9 mouse cellular contexts compared by ENCODE assay signal in the genomic region with DNA sequence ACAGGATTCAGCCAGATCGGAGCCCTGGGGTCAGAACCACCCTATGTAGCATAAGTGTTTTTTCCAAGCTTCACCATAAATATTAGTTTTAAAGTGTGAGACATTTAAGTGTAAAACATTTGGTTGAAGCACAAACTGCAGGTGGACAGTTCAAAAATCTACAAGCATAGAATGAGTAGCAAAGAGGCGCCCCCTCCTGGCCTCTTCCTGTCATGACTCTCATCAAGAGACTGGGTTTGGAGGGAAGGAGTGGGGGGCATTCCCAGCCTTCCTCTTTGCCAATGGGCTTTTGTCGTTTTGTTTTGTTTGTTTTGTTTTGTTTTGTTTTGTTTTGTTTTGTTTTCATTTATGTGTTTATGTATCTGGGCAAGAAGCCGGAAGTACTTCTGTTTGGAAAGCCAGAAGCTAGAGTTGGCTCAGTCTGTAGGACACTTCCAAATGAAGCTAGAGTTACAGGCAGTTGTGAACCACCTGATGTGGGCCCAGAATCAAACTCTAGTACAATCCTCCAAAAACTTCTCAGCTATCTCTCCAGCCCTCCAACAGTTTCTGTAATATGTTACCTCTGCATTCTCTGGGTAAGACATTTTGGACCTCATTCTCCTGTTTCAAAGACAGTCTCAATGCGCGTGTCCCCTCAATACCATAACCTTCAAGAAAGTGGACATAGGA. TPM values are rescaled to one million over a fixed set of nuclear protein-coding genes. Genes with fewer than 3 reads are reported as not detected.
DNase-seq lines count a peak whose midpoint lies in the region; ATAC-seq and TF ChIP-seq lines count a peak whose summit lies in the region.
"Had no signal": no experiment of that assay in that cellular context is flagged by ENCODE, and none has a peak within 500 bp of the region (broad histone marks: within the 10 kb centered on the region; RNA-seq: fewer than 3 reads in every experiment).

No protein-coding gene starts in this region.

- peak; percentile 51 to 77 for DNase-seq in heart, adult 18-20 months
- peak; percentile 82 for DNase-seq in CD4-positive, CD25-positive, alpha-beta regulatory T cell, adult 2 months (ENCODE audit: low read depth, low spot score)
- peak; percentile 61 to 76 for DNase-seq in frontal cortex, postnatal 36 days (ENCODE audit: low spot score in 2 of 2)
- DNase-seq in kidney, postnatal 4 days: peak; percentile 81 to 85
- DNase-seq in lung, postnatal 4 days: peak; percentile 53 to 70
- peak; percentile 77 for DNase-seq in splenic B cell, adult 2 months (ENCODE audit: low read depth, low spot score)

- no peak overlapping the region for H3K9ac ChIP-seq in heart, embryonic 11.5 days (ENCODE audit: low read depth, low read length)
- H3K9ac ChIP-seq: embryonic facial prominence, embryonic 15.5 days had no signal

- peaks cover 3% of the 10 kb centered on the region for H3K4me1 ChIP-seq in heart, embryonic 11.5 days (ENCODE audit: control insufficient read depth, insufficient read depth, low read length)
- H3K4me1 ChIP-seq in bone marrow macrophage, adult 2 months (ENCODE audit: control insufficient read depth, insufficient read depth, low read length): peaks cover 27% of the 10 kb centered on the region

- H3K9me3 ChIP-seq in heart, embryonic 11.5 days (replicated peaks; ENCODE audit: control insufficient read depth, low read length): no peaks in the 10 kb centered on the region
- H3K9me3 ChIP-seq: embryonic facial prominence, embryonic 15.5 days had no signal

- WGBS in heart, embryonic 11.5 days (ENCODE audit: insufficient replicate concordance): 58% methylated on average over 6 of the region's 6 CpGs

- peaks cover 8% of the 10 kb centered on the region for H3K36me3 ChIP-seq in heart, embryonic 11.5 days (ENCODE audit: control insufficient read depth, insufficient read depth, low read length)
- no peaks in the 10 kb centered on the region for H3K36me3 ChIP-seq in splenic B cell, adult 2 months (ENCODE audit: control insufficient read depth, insufficient read depth, low read length, poor library complexity, severe bottlenecking)

- H3K27me3 ChIP-seq in heart, embryonic 11.5 days (ENCODE audit: control insufficient read depth, insufficient read depth, low read length): no peaks in the 10 kb centered on the region
- no peaks in the 10 kb centered on the region for H3K27me3 ChIP-seq in splenic B cell, adult 2 months (ENCODE audit: control insufficient read depth, insufficient read depth, low read length, poor library complexity, severe bottlenecking)
- H3K27me3 ChIP-seq: embryonic facial prominence, embryonic 15.5 days had no signal

- no peak for ATAC-seq in heart, embryonic 11.5 days (replicated peaks; ENCODE audit: insufficient number of reproducible peaks, low FRiP score, low TSS enrichment)

- no peak overlapping the region for H3K4me3 ChIP-seq in heart, embryonic 11.5 days (ENCODE audit: low read depth, low read length)
- H3K4me3 ChIP-seq in bone marrow macrophage, adult 2 months (ENCODE audit: insufficient read depth, low read length): no peak overlapping the region

- TF ChIP-seq CTCF in bone marrow macrophage, adult 2 months (IDR thresholded peaks at IDR 0.05; ENCODE audit: low read depth, low read length): peak; percentile 45

- no peak for TF ChIP-seq POLR2A in bone marrow macrophage, adult 2 months (IDR thresholded peaks at IDR 0.05; ENCODE audit: borderline replicate concordance, low read depth, low read length)

- H3K27ac ChIP-seq in heart, embryonic 11.5 days (ENCODE audit: low read depth, low read length): no peak overlapping the region
- H3K27ac ChIP-seq in bone marrow macrophage, adult 2 months (ENCODE audit: insufficient read depth, low read depth, low read length): no peak overlapping the region
- H3K27ac ChIP-seq: embryonic facial prominence, embryonic 15.5 days had no signal

- no peak overlapping the region for H3K4me2 ChIP-seq in heart, embryonic 11.5 days

RNA-seq across cellular contexts. Expression of gene Cdk5rap1, which starts 1.3 kb away (rescaled TPM):
- total RNA-seq in heart, adult 18-20 months (2021): 10 to 100 TPM; 17.3 to 22.8 TPM
- 14.1 and 18.3 TPM in 2 replicates for polyA plus RNA-seq in heart, embryonic 11.5 days (2014; fragmentation: Nextera tagmentation; extraction: Ambion mirVana)
- polyA plus RNA-seq in bone marrow macrophage, adult 2 months (2012; ENCODE audit: insufficient read depth, insufficient read length, missing spikeins): 9.0 and 11.2 TPM in 2 replicates

RNA-seq across cellular contexts. Expression of gene Snta1, which starts 33.8 kb away (rescaled TPM):
- total RNA-seq in heart, adult 18-20 months (2021): 10 to 100 TPM; 78.7 to 79.5 TPM
- polyA plus RNA-seq in heart, embryonic 11.5 days (2014; fragmentation: Nextera tagmentation; extraction: Ambion mirVana): 14.6 and 22.2 TPM in 2 replicates
- 20.4 and 22.5 TPM in 2 replicates for polyA plus RNA-seq in bone marrow macrophage, adult 2 months (2012; ENCODE audit: insufficient read depth, insufficient read length, missing spikeins)
